Mouse (Mus musculus) forebrain, embryonic 15.5 days (tissue): ENCODE measurements around the gene Slc35g2. TPM values are rescaled to one million over a fixed set of nuclear protein-coding genes. Genes with fewer than 3 reads are reported as not detected.
A peak's percentile ranks its signal among the peaks of the same experiment; 100 is the strongest.

Experiments
- ATAC-seq: fragments of 200-750 bp; cut with Nextera tagmentation; replicated peaks from 2 replicates; pipeline ENCODE4 v1.8.0; 2017; ENCODE audit warnings: mild to moderate bottlenecking, moderate TSS enrichment, moderate library complexity
- H3K27ac ChIP-seq: fragments of 300-500 bp; sonication (generic); replicated peaks from 2 replicates; pipeline ENCODE4 v1.5.1; 2015; ENCODE audit warnings: mild to moderate bottlenecking, inconsistent platforms
- H3K27me3 ChIP-seq: fragments of 300-500 bp; sonication (generic); 2 replicates; pipeline ENCODE4 v1.6.1; 2015; ENCODE audit warnings: inconsistent platforms
- H3K36me3 ChIP-seq: fragments of 300-500 bp; sonication (generic); 2 replicates; pipeline ENCODE4 v1.6.1; 2015; ENCODE audit warnings: mild to moderate bottlenecking, inconsistent platforms
- H3K4me1 ChIP-seq: fragments of 300-500 bp; sonication (generic); 2 replicates; pipeline ENCODE4 v1.6.1; 2015; ENCODE audit warnings: inconsistent platforms
- H3K4me2 ChIP-seq: fragments of 300-500 bp; sonication (generic); replicated peaks from 2 replicates; pipeline ENCODE4 v1.6.1; 2015; ENCODE audit warnings: mild to moderate bottlenecking, inconsistent platforms
- H3K4me3 ChIP-seq: fragments of 300-500 bp; sonication (generic); 2 replicates; pipeline ENCODE4 v1.5.1; 2015; ENCODE audit warnings: mild to moderate bottlenecking, inconsistent platforms
- H3K9ac ChIP-seq: fragments of 300-500 bp; sonication (generic); replicated peaks from 2 replicates; pipeline ENCODE4 v1.6.1; 2015; ENCODE audit warnings: mild to moderate bottlenecking, inconsistent platforms
- H3K9me3 ChIP-seq: fragments of 300-500 bp; sonication (generic); 2 replicates; pipeline ENCODE4 v1.6.1; 2016; ENCODE audit warnings: inconsistent platforms
- WGBS: fragments of 180-500 bp; shearing (Covaris S2); methylation state at CpG from one replicate; pipeline ENCODE4 v1.1.7; 2015; ENCODE audit warnings: mixed read lengths; 5-methylcytosine and 5-hydroxymethylcytosine counted together
- polyA plus RNA-seq: library from polyadenylated mRNA; unstranded; fragments of >200 nt; fragmentation: Nextera tagmentation; extraction: Ambion mirVana; gene quantifications from 2 replicates; pipeline ENCODE4 v1.2.1, GENCODE M21; 2015

Gene Slc35g2
- polyA plus RNA-seq, 1 experiment from 2014 or later, result 8.5 TPM

GRCm38 (mm10) chr9:100555686-100556085, 15.2 kb downstream of the Slc35g2 start:
- Histone ChIP-seq H3K9me3 (no peaks in the 10 kb centered on the region), H3K4me1 (peaks cover 14% of the 10 kb centered on the region; the same call in 1 of the 2 replicates), H3K27me3 (no peaks in the 10 kb centered on the region), H3K36me3 (peaks cover 3% of the 10 kb centered on the region; the same call in 1 of the 2 replicates), H3K27ac (no peak overlapping the region), H3K4me3 (no peak overlapping the region), H3K9ac (no peak overlapping the region), H3K4me2 (no peak overlapping the region)
- 62% methylated on average over 5 of the region's 5 CpGs for WGBS
- no peak for ATAC-seq

GRCm38 (mm10) chr9:100548313-100548712, 22.6 kb downstream of the Slc35g2 start:
- Histone ChIP-seq H3K27me3 (no peaks in the 10 kb centered on the region), H3K4me2 (no peak overlapping the region), H3K36me3 (peaks cover 9% of the 10 kb centered on the region), H3K27ac (no peak overlapping the region), H3K9ac (no peak overlapping the region), H3K9me3 (peaks cover 6% of the 10 kb centered on the region; the same call in 1 of the 2 replicates), H3K4me1 (peaks cover 25% of the 10 kb centered on the region), H3K4me3 (no peak overlapping the region)
- ATAC-seq, result no peak
- WGBS, result 95% methylated on average over 2 of the region's 2 CpGs

GRCm38 (mm10) chr9:100546594-100546910, 24.3 kb downstream of the Slc35g2 start:
- peak; percentile 17 for ATAC-seq
- Histone ChIP-seq H3K4me3 (peak overlapping the region; percentile 83), H3K36me3 (peaks cover 5% of the 10 kb centered on the region), H3K9me3 (peaks cover 6% of the 10 kb centered on the region; the same call in 1 of the 2 replicates), H3K4me1 (peaks cover 25% of the 10 kb centered on the region), H3K9ac (peak overlapping the region; percentile 78), H3K4me2 (peak overlapping the region; percentile 76), H3K27me3 (no peaks in the 10 kb centered on the region), H3K27ac (peak overlapping the region; percentile 87)
- WGBS, result 9% methylated on average over 9 of the region's 9 CpGs

GRCm38 (mm10) chr9:100545715-100546593, 24.9 kb downstream of the Slc35g2 start, which contains the start of gene Nck1:
TSS of gene Nck1 (minus strand) at chr9:100546134.
- peak within 1 kb of the TSS; percentile 83 for H3K4me3 ChIP-seq
- H3K36me3 ChIP-seq, result peaks cover 5% of the 10 kb centered on the region
- ATAC-seq, result peak; percentile 100
- H3K4me1 ChIP-seq, result peaks cover 25% of the 10 kb centered on the region
- H3K9me3 ChIP-seq, result peaks cover 6% of the 10 kb centered on the region; the same call in 1 of the 2 replicates
- WGBS, result 0% methylated on average over 93 of the region's 93 CpGs
- H3K27me3 ChIP-seq, result no peaks in the 10 kb centered on the region
- peak within 1 kb of the TSS; percentile 76 for H3K4me2 ChIP-seq
- peak within 1 kb of the TSS; percentile 90 for H3K27ac ChIP-seq
- peak within 1 kb of the TSS; percentile 78 for H3K9ac ChIP-seq

GRCm38 (mm10) chr9:100544948-100545714, 25.8 kb downstream of the Slc35g2 start:
- WGBS, result under 1% methylated on average over 36 of the region's 38 CpGs
- Histone ChIP-seq H3K4me1 (peaks cover 25% of the 10 kb centered on the region), H3K4me2 (peak overlapping the region; percentile 71), H3K9me3 (peaks cover 6% of the 10 kb centered on the region; the same call in 1 of the 2 replicates), H3K27me3 (no peaks in the 10 kb centered on the region), H3K4me3 (peak overlapping the region; percentile 83), H3K36me3 (peaks cover 5% of the 10 kb centered on the region), H3K9ac (peak overlapping the region; percentile 78), H3K27ac (peak overlapping the region; percentile 90)
- ATAC-seq, result no peak

- Histone ChIP-seq H3K4me3 (no peak overlapping the region), H3K4me1 (no peaks in the 10 kb centered on the region), H3K27me3 (no peaks in the 10 kb centered on the region), H3K9ac (no peak overlapping the region), H3K4me2 (no peak overlapping the region), H3K9me3 (no peaks in the 10 kb centered on the region), H3K36me3 (no peaks in the 10 kb centered on the region), H3K27ac (no peak overlapping the region)
- ATAC-seq, result no peak
- 88% methylated on average over 2 of the region's 2 CpGs for WGBS
These were observed 35.1 kb downstream of the Slc35g2 start for GRCm38 (mm10) chr9:100535618-100536262.

- H3K9me3 ChIP-seq, result no peaks in the 10 kb centered on the region
- H3K27me3 ChIP-seq, result no peaks in the 10 kb centered on the region
- 95% methylated on average over 3 of the region's 3 CpGs for WGBS
- no peak overlapping the region for H3K9ac ChIP-seq
- no peak for ATAC-seq
- no peak overlapping the region for H3K27ac ChIP-seq
- no peaks in the 10 kb centered on the region for H3K36me3 ChIP-seq
- no peak overlapping the region for H3K4me2 ChIP-seq
- no peak overlapping the region for H3K4me3 ChIP-seq
- H3K4me1 ChIP-seq, result no peaks in the 10 kb centered on the region; the same call in 1 of the 2 replicates
These were observed 36.2 kb downstream of the Slc35g2 start for GRCm38 (mm10) chr9:100534686-100535085.

GRCm38 (mm10) chr9:100532847-100533505, 37.9 kb downstream of the Slc35g2 start:
- H3K36me3 ChIP-seq, result no peaks in the 10 kb centered on the region
- no peaks in the 10 kb centered on the region for H3K9me3 ChIP-seq
- H3K27ac ChIP-seq, result no peak overlapping the region
- no peak for ATAC-seq
- no peaks in the 10 kb centered on the region for H3K27me3 ChIP-seq
- 79% methylated on average over 3 of the region's 3 CpGs for WGBS
- no peaks in the 10 kb centered on the region; the same call in 1 of the 2 replicates for H3K4me1 ChIP-seq
- H3K9ac ChIP-seq, result no peak overlapping the region
- no peak overlapping the region for H3K4me2 ChIP-seq
- no peak overlapping the region for H3K4me3 ChIP-seq

- Histone ChIP-seq H3K4me1 (no peaks in the 10 kb centered on the region; the same call in 1 of the 2 replicates), H3K9ac (no peak overlapping the region), H3K27me3 (no peaks in the 10 kb centered on the region), H3K9me3 (no peaks in the 10 kb centered on the region), H3K36me3 (no peaks in the 10 kb centered on the region), H3K27ac (no peak overlapping the region), H3K4me3 (no peak overlapping the region), H3K4me2 (no peak overlapping the region)
- no peak for ATAC-seq
- WGBS, result 86% methylated on average over 1 of the region's 1 CpGs
These were observed 39.6 kb downstream of the Slc35g2 start for GRCm38 (mm10) chr9:100531296-100531695.

GRCm38 (mm10) chr9:100525225-100525624, 45.7 kb downstream of the Slc35g2 start:
- Histone ChIP-seq H3K9ac (no peak overlapping the region), H3K36me3 (no peaks in the 10 kb centered on the region), H3K4me2 (no peak overlapping the region), H3K4me1 (no peaks in the 10 kb centered on the region; the same call in none of the 2 replicates), H3K4me3 (no peak overlapping the region), H3K27me3 (no peaks in the 10 kb centered on the region), H3K9me3 (no peaks in the 10 kb centered on the region), H3K27ac (no peak overlapping the region)
- ATAC-seq, result no peak
- 88% methylated on average over 2 of the region's 2 CpGs for WGBS

- no peaks in the 10 kb centered on the region for H3K27me3 ChIP-seq
- no peak overlapping the region for H3K9ac ChIP-seq
- H3K36me3 ChIP-seq, result no peaks in the 10 kb centered on the region
- WGBS, result 75% methylated on average over 2 of the region's 2 CpGs
- H3K4me3 ChIP-seq, result no peak overlapping the region
- H3K4me2 ChIP-seq, result no peak overlapping the region
- no peaks in the 10 kb centered on the region for H3K9me3 ChIP-seq
- no peak for ATAC-seq
- H3K27ac ChIP-seq, result no peak overlapping the region
- H3K4me1 ChIP-seq, result no peaks in the 10 kb centered on the region; the same call in 1 of the 2 replicates
These were observed 48.9 kb downstream of the Slc35g2 start for GRCm38 (mm10) chr9:100522029-100522428.
